Mouse (Mus musculus) bone marrow, adult 2 months (tissue): ENCODE measurements at regions not wholly inside any gene's neighbourhood (a gene's known extent, or its start where the extent isn't known, plus 50 kb on each side); places are given as distances from the start of the nearest gene placed in this dataset.

ENCODE experiments used
- CTCF ChIP-seq: fragments of 200-500 bp; IDR thresholded peaks from 2 replicates; pipeline ENCODE4 v1.5.1; 2011; ENCODE audit warnings: low read length, control low read depth; ENCODE audit not compliant: control insufficient read depth, insufficient read depth
- POLR2A ChIP-seq: fragments of 200-500 bp; IDR thresholded peaks from 2 replicates; pipeline ENCODE4 v1.6.1; 2011; ENCODE audit warnings: low read depth, mild to moderate bottlenecking, control low read depth, low read length, borderline replicate concordance; ENCODE audit not compliant: control insufficient read depth

DNA sequence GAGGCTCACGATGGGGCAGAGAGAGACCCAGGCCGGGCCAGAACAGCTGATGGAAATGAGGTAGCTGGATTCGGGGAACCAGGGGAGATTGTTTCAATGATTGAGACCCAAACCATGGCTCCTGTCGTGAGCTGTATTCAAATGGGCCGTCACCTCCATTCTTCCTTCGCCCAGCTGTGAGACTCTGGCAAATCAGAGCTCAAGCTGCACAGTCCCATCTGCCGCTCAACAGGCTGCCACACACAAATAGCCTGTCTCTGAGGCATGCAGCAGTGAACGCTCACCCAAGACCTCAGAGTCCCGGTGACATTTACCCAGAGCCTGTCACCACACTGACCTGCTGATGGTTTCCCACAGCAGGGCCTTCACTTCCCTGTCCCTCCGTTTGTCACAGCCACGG, 60.1 kb upstream of the Aldh1b1 start:
- TF ChIP-seq POLR2A, result no peak
- no peak for TF ChIP-seq CTCF
